Mouse (Mus musculus): ENCODE measurements around the gene Fktn. TPM values are rescaled to one million over a fixed set of nuclear protein-coding genes. Genes with fewer than 3 reads are reported as not detected.

Fktn gene
- polyA plus RNA-seq (2014; fragmentation: Illumina TruSeq; extraction: RNeasy Lipid Tissue Mini Kit (QIAGEN cat#74804); ENCODE audit: low read depth, low replicate concordance) = 38.4 TPM

GRCm38 (mm10) chr4:53713704-53714050, at the start of gene Fktn:
Gene Fktn, plus strand, starts transcription at chr4:53713998.

GRCm38 (mm10) chr4:53825821-53826605, 112.2 kb downstream of the Fktn start, which contains the start of gene Tmem38b:
Gene Tmem38b, plus strand, starts transcription at chr4:53826045.

Other genes with a start within 250 kb of the Fktn start
- gene Fsd1l, start 82.5 kb upstream of the Fktn start, polyA plus RNA-seq (2014; fragmentation: Illumina TruSeq; extraction: RNeasy Lipid Tissue Mini Kit (QIAGEN cat#74804); ENCODE audit: low read depth, low replicate concordance) = 4.6 TPM
- gene Tal2, start 65.7 kb downstream of the Fktn start, polyA plus RNA-seq (2014; fragmentation: Illumina TruSeq; extraction: RNeasy Lipid Tissue Mini Kit (QIAGEN cat#74804); ENCODE audit: low read depth, low replicate concordance) = 1.2 TPM
- 49.8 TPM for gene Tmem38b, start 112.0 kb downstream of the Fktn start, polyA plus RNA-seq (2014; fragmentation: Illumina TruSeq; extraction: RNeasy Lipid Tissue Mini Kit (QIAGEN cat#74804); ENCODE audit: low read depth, low replicate concordance)